Mouse (Mus musculus) liver, embryonic 14.5 days (tissue): Measurements from ENCODE around the gene Trio. TPM values are rescaled to one million over a fixed set of nuclear protein-coding genes. Genes with fewer than 3 reads are reported as not detected.

Experiments
- ATAC-seq: fragments of 200-750 bp; cut with Nextera tagmentation; 2 replicates; pipeline ENCODE4 v1.8.0; 2017; ENCODE audit warnings: moderate number of reproducible peaks, mild to moderate bottlenecking, moderate library complexity; ENCODE audit not compliant: insufficient read depth
- DNase-seq, 3 experiments: peaks; one replicate each; pipeline ENCODE4 v3.0.0-alpha.2; 2012 to 2013; ENCODE audit warnings: low read depth in 3 of 3, low spot score in 3 of 3
- H3K27ac ChIP-seq: fragments of 300-500 bp; sonication (generic); 2 replicates; pipeline ENCODE4 v1.5.1; 2014; ENCODE audit warnings: moderate library complexity, mild to moderate bottlenecking, control low read depth, inconsistent platforms
- H3K27me3 ChIP-seq: fragments of 300-500 bp; sonication (generic); 2 replicates; pipeline ENCODE4 v1.6.1; 2014; ENCODE audit warnings: mild to moderate bottlenecking, low read length, moderate library complexity; ENCODE audit not compliant: control insufficient read depth, insufficient read depth
- H3K36me3 ChIP-seq: fragments of 300-500 bp; sonication (generic); replicated peaks from 2 replicates; pipeline ENCODE4 v1.6.1; 2014; ENCODE audit warnings: low read depth; ENCODE audit not compliant: control insufficient read depth, insufficient read depth
- H3K4me1 ChIP-seq, 2 experiments: fragments of 200-500 bp in 1 of 2; fragments of 300-500 bp in 1 of 2; sonication (generic) in 1 of 2; replicated peaks; 2 replicates each; pipeline ENCODE4 v1.6.1; 2012 to 2014; ENCODE audit warnings: antibody characterized with exemption in 1 of 2, inconsistent platforms in 1 of 2, low read length in 1 of 2; ENCODE audit not compliant: control insufficient read depth in 2 of 2, insufficient read depth in 2 of 2
- H3K4me2 ChIP-seq: fragments of 300-500 bp; sonication (generic); 2 replicates; pipeline ENCODE4 v1.6.1; 2014; ENCODE audit warnings: low read depth, mild to moderate bottlenecking, control low read depth, moderate library complexity
- H3K4me3 ChIP-seq, 2 experiments: fragments of 200-500 bp in 1 of 2; fragments of 300-500 bp in 1 of 2; sonication (generic) in 1 of 2; 2 replicates each; pipeline ENCODE4 v1.5.1; 2012 to 2014; ENCODE audit warnings: low read depth in 2 of 2, low read length in 2 of 2, mild to moderate bottlenecking in 2 of 2, control low read depth in 1 of 2, inconsistent platforms in 1 of 2, moderate library complexity in 1 of 2; ENCODE audit not compliant: insufficient read depth in 1 of 2
- H3K9ac ChIP-seq: fragments of 300-500 bp; sonication (generic); replicated peaks from 2 replicates; pipeline ENCODE4 v1.6.1; 2014; ENCODE audit warnings: mild to moderate bottlenecking, control low read depth, moderate library complexity
- H3K9me3 ChIP-seq: fragments of 300-500 bp; sonication (generic); 2 replicates; pipeline ENCODE4 v1.6.1; 2016; ENCODE audit warnings: low read length, mixed read lengths; ENCODE audit not compliant: control insufficient read depth
- CTCF ChIP-seq: IDR thresholded peaks from 2 replicates; pipeline ENCODE4 v1.5.1; 2016; ENCODE audit warnings: antibody characterized with exemption, low read depth, control low read depth
- EP300 ChIP-seq: IDR thresholded peaks from 2 replicates; pipeline ENCODE4 v1.6.1; 2016; ENCODE audit warnings: antibody characterized with exemption, low read depth
- WGBS: fragments of 180-500 bp; shearing (Covaris S2); extraction: QIAGEN DNeasy Blood & Tissue Kit; methylation state at CpG from one replicate; pipeline ENCODE4 v1.1.7; 2014; ENCODE audit not compliant: insufficient replicate concordance; 5-methylcytosine and 5-hydroxymethylcytosine counted together
- polyA plus RNA-seq, 2 experiments: library from polyadenylated mRNA; depleted of rRNA in 1 of 2; stranded (reverse) in 1 of 2; unstranded in 1 of 2; fragments of >200 nt; fragmentation: Nextera tagmentation in 1 of 2; extraction: Ambion mirVana in 1 of 2; gene quantifications; 2 replicates each; pipeline versions ENCODE4 v1.2.1 to v1.2.3; 2012 to 2014

Trio gene
- polyA plus RNA-seq, 2 experiments: 2.6 to 6.0 TPM

DNA sequence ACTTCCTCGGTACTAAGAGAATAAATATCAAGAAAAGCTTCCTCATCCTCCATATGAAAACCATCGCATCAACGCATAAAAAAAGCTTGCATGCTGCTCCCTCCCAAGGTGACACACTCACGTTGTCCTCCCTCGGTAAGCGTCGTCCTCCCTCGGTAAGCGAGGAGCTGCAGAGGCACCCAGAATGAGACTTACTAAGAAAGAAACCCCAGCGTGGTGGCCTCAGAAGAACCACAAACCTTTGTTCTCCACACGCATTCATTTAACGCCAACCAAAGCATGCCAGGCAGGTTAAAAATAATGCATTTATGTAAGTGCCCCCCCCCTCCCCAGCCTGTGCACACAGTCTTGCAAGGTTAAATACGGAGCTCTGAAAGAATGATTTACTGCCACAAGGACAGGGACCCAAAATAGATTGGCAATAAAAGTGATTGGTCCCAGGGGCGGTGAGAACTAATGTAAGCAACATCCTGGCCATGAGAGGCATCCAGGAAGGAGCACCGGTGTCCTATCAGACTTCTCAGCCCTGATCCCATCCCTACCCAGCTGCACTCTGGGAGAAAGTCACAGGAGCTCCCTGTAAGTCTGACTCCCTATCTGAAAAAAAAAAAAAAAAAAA is 3.9 kb downstream of the Trio start:
- no peaks in the 10 kb centered on the region for H3K9me3 ChIP-seq
- no peaks in the 10 kb centered on the region for H3K36me3 ChIP-seq
- H3K9ac ChIP-seq: no peak overlapping the region
- peaks cover 45% of the 10 kb centered on the region for H3K27me3 ChIP-seq
- no peak overlapping the region for H3K4me2 ChIP-seq
- TF ChIP-seq EP300: no peak
- no peak for TF ChIP-seq CTCF
- ATAC-seq (no peak), DNase-seq (no peak)
- 17% methylated on average over 15 of the region's 15 CpGs for WGBS
- no peak overlapping the region for H3K27ac ChIP-seq
- H3K4me3 ChIP-seq: no peak overlapping the region
- H3K4me1 ChIP-seq: peaks cover 0 to 16% of the 10 kb centered on the region in 2 experiments; a peak in 3 of 4 replicates

DNA sequence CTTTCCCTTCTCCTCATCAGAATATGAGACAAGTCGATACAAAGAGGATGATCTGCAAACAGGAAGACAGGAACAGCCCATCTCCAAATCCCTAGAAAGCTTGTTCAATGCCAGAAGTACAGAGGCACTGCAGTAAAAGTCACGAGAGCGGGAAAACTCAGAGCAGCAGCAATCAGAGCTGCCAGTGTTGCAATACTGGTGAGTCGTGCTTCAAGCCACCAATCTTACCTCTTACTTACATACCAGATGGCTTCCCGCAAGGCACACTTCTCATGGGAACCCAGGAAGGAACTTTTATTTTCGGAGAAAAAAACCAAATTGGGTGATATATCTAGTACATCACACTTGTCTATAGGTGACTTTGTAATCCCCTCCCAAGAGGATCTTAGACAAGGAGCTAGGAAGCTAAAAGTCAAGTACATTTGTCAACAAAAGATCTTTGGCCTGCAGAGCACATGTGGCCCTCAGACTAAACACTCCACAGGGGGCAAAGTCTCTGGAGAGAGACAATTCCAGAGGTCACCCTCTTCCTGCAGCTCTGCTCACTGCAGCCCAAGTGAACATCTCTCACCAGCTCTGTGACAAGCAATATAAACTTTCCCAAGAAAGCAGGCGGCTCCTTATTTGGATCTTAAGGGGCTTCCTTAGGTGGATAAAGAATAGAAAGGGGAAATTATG is 6.1 kb downstream of the Trio start:
- WGBS: 46% methylated on average over 7 of the region's 7 CpGs
- DNase-seq: peak in 1 of 3 experiments; percentile 9
- no peak for TF ChIP-seq EP300
- no peak for TF ChIP-seq CTCF
- Histone ChIP-seq H3K27ac (no peak overlapping the region), H3K27me3 (peaks cover 25% of the 10 kb centered on the region), H3K4me2 (peak overlapping the region; percentile 18; the same call in 1 of the 2 replicates), H3K4me3 (no peak overlapping the region), H3K4me1 (peaks cover 0 to 14% of the 10 kb centered on the region in 2 experiments; a peak in 3 of 4 replicates), H3K9me3 (no peaks in the 10 kb centered on the region), H3K36me3 (no peaks in the 10 kb centered on the region), H3K9ac (no peak overlapping the region)
- no peak for ATAC-seq

GRCm38 (mm10) chr15:28007516-28007915 is 18.1 kb downstream of the Trio start:
- no peak overlapping the region for H3K4me2 ChIP-seq
- H3K4me3 ChIP-seq: no peak overlapping the region
- TF ChIP-seq CTCF (no peak), EP300 (no peak)
- H3K4me1 ChIP-seq: 0 out of 4 replicates have a peak, but pooled peaks cover 0 to 2% of the 10 kb centered on the region in 2 experiments
- no peaks in the 10 kb centered on the region for H3K27me3 ChIP-seq
- ATAC-seq (no peak), DNase-seq (no peak)
- H3K9me3 ChIP-seq: no peaks in the 10 kb centered on the region
- no peak overlapping the region for H3K27ac ChIP-seq
- 60% methylated on average over 2 of the region's 3 CpGs for WGBS
- H3K36me3 ChIP-seq: no peaks in the 10 kb centered on the region
- H3K9ac ChIP-seq: no peak overlapping the region

DNA sequence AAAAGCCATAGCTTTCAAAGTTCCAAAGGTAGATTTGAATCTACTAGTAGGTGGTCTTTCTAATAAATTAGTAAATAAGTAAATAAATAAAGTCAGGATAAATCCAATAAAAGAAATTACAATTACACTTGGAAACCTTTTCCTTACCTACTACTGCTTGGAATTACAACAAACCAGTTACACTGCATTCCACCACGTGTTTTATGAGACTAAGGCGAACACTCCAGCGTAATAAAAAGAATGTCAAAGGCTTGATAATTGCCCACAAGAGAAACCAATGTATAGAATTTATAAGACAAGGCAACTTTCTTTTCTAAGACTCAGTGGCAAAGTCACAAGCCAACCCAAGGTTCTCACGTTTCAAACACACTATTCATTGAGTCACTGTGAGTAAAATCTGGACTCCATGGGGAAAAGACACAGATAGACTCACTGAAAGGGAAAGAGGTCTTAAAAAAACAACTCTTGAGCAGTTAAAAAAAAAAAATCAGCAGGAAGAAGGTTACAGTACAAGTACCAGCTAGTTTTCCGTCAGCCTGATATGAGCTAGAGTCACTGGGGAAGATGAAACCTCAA is 21.4 kb downstream of the Trio start:
- H3K4me3 ChIP-seq: no peak overlapping the region
- no peaks in the 10 kb centered on the region for H3K36me3 ChIP-seq
- H3K9ac ChIP-seq: no peak overlapping the region
- 0 out of 4 replicates have a peak, but pooled peaks cover 0 to 2% of the 10 kb centered on the region in 2 experiments for H3K4me1 ChIP-seq
- no peak for ATAC-seq
- 49% methylated on average over 5 of the region's 5 CpGs for WGBS
- H3K27me3 ChIP-seq: no peaks in the 10 kb centered on the region
- TF ChIP-seq CTCF: no peak
- no peak for TF ChIP-seq EP300
- no peak overlapping the region for H3K4me2 ChIP-seq
- no peak for DNase-seq
- H3K27ac ChIP-seq: no peak overlapping the region
- no peaks in the 10 kb centered on the region for H3K9me3 ChIP-seq

DNA sequence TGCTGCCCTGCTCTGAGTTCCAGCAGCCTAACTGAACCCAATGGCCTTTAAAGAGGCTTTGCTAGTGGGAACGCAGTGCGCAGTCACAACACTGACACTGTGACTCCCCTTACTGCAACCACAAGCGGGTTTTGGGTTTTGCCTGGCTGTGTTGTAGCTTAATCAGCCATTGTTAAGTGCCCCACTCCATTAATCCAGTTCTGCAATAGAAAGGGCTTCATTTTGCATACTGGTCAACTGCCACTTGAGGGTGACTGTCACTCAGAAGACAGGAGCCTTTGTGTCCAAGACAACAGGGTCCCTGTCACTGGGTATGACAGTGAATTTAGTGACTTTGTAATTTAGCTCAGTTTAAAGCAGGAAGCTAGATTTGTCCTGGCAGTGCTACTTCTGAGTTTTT is 23.1 kb downstream of the Trio start:
- no peaks in the 10 kb centered on the region for H3K9me3 ChIP-seq
- H3K4me3 ChIP-seq: no peak overlapping the region
- no peak overlapping the region for H3K27ac ChIP-seq
- H3K4me2 ChIP-seq: no peak overlapping the region
- no peaks in the 10 kb centered on the region for H3K36me3 ChIP-seq
- no peak overlapping the region for H3K9ac ChIP-seq
- TF ChIP-seq CTCF (no peak), EP300 (no peak)
- peaks cover 0 to 5% of the 10 kb centered on the region in 2 experiments; a peak in 2 of 4 replicates for H3K4me1 ChIP-seq
- ATAC-seq (no peak), DNase-seq (no peak)
- no peaks in the 10 kb centered on the region for H3K27me3 ChIP-seq
- 60% methylated on average over 3 of the region's 3 CpGs for WGBS
